Mouse (Mus musculus): ENCODE data around the gene Zfp444.

GRCm38 (mm10) chr7:6170391-6170790, 1.6 kb upstream of the Zfp444 start:
- TF ChIP-seq CTCF (IDR thresholded peaks at IDR 0.05; ENCODE audit: low read depth, low read length) (no peak), GATA2 (IDR thresholded peaks at IDR 0.05; ENCODE audit: borderline replicate concordance, low read depth, low read length) (no peak), GATA1 (IDR thresholded peaks at IDR 0.05; ENCODE audit: borderline replicate concordance, low read length) (no peak), TAL1 (conservative IDR thresholded peaks at IDR 0.05; ENCODE audit: low read depth, low read length) (no peak), POLR2AphosphoS5 (IDR thresholded peaks at IDR 0.05; ENCODE audit: insufficient replicate concordance, low read depth, low read length) (no peak)
